Mouse (Mus musculus): ENCODE results near the gene Fbrsl1. TPM values are rescaled to one million over a fixed set of nuclear protein-coding genes. Genes with fewer than 3 reads are reported as not detected.
A peak's percentile ranks its signal among the peaks of the same experiment; 100 is the strongest.

Gene Fbrsl1
- polyA plus RNA-seq, 1 experiment from 2014 or later = 12.3 TPM

DNA sequence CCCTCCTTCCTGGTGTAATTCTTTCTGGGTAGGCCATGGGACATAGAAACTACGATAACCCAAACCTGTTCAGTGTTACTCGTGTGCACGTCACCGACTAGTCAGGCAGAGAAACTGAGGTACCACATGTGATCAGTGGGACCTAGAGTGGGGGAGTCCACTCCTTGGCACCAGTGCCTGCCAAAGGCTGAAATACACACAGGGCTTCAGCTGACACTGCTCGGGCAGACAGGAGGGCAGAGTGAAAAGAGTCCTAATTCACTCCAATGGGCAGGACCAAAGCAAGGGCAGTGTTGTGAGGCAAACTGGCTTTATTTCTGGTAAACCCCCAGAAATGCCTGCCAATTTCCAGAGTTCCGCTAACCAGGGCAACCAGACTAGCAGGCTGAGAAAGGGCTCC, 26.9 kb downstream of the Fbrsl1 start:
- no peaks in the 10 kb centered on the region for H3K9me3 ChIP-seq (replicated peaks; ENCODE audit: control insufficient read depth, low read length, poor library complexity, severe bottlenecking)
- H3K4me3 ChIP-seq (ENCODE audit: low read depth, low read length) = no peak overlapping the region
- no peak for ATAC-seq
- H3K9ac ChIP-seq (ENCODE audit: low read depth, low read length) = no peak overlapping the region
- H3K27ac ChIP-seq (ENCODE audit: low read length) = no peak overlapping the region
- H3K36me3 ChIP-seq (ENCODE audit: control insufficient read depth, insufficient read depth, low read length) = no peaks in the 10 kb centered on the region
- 87% methylated on average over 6 of the region's 6 CpGs for WGBS
- no peaks in the 10 kb centered on the region for H3K27me3 ChIP-seq (ENCODE audit: control insufficient read depth, insufficient read depth, low read depth, low read length)
- H3K4me1 ChIP-seq (ENCODE audit: control insufficient read depth, insufficient read depth, low read length) = peaks cover 18% of the 10 kb centered on the region
- H3K4me2 ChIP-seq (ENCODE audit: low read length) = no peak overlapping the region

DNA sequence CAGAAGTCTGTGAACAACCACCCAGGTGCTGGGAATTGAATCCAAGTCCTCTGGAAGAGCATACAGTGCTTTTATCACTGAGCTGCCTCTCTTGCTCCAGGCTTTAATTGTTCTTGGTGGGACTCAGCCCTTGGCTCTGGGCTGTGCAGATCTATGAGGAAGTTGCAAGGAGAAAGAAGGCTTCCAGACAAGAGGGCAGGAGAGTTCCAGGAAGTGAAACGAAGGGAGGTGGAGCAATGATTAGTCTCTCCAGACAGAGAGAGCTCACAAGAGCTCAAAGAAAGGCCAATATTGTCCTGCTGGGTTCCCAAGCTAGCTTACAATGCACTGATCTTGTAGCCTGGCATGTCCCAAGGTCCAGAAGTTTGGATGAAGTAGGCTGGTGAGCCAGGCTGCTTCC, 27.4 kb downstream of the Fbrsl1 start:
- no peak for ATAC-seq

DNA sequence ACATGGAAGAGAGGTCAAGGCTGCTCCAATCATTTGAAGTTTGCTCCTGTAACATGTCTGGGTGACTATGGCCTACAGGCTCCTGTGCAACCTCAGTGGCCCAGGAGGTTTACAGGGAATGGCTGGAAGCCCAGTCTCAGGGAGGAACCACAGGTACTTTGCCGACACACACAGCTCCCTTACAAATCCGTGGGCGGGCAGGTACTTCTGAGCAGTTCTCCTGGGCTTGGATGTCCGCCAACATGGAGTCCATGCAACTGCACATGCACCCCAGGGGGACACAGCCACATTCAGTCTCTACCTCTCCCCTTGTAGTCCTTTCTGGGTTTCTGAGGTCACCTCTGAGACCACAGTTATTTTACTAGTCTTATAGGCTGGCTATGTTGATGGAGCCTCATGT, 28.1 kb downstream of the Fbrsl1 start:
- Histone ChIP-seq H3K27me3 (ENCODE audit: control insufficient read depth, insufficient read depth, low read depth, low read length) (no peaks in the 10 kb centered on the region), H3K36me3 (ENCODE audit: control insufficient read depth, insufficient read depth, low read length) (no peaks in the 10 kb centered on the region), H3K4me2 (ENCODE audit: low read length) (no peak overlapping the region), H3K9me3 (replicated peaks; ENCODE audit: control insufficient read depth, low read length, poor library complexity, severe bottlenecking) (no peaks in the 10 kb centered on the region), H3K4me3 (ENCODE audit: low read depth, low read length) (no peak overlapping the region), H3K27ac (ENCODE audit: low read length) (no peak overlapping the region), H3K9ac (ENCODE audit: low read depth, low read length) (no peak overlapping the region), H3K4me1 (ENCODE audit: control insufficient read depth, insufficient read depth, low read length) (peaks cover 24% of the 10 kb centered on the region)
- no peak for ATAC-seq
- WGBS = 97% methylated on average over 4 of the region's 4 CpGs

More for the DNA sequence above, 27.4 kb downstream of the Fbrsl1 start:
- 83% methylated on average over 1 of the region's 1 CpGs for WGBS
- no peak overlapping the region for H3K27ac ChIP-seq (ENCODE audit: low read length)
- no peaks in the 10 kb centered on the region for H3K36me3 ChIP-seq (ENCODE audit: control insufficient read depth, insufficient read depth, low read length)
- H3K4me3 ChIP-seq (ENCODE audit: low read depth, low read length) = no peak overlapping the region
- peaks cover 22% of the 10 kb centered on the region for H3K4me1 ChIP-seq (ENCODE audit: control insufficient read depth, insufficient read depth, low read length)
- no peak overlapping the region for H3K4me2 ChIP-seq (ENCODE audit: low read length)
- H3K9ac ChIP-seq (ENCODE audit: low read depth, low read length) = no peak overlapping the region
- no peaks in the 10 kb centered on the region for H3K27me3 ChIP-seq (ENCODE audit: control insufficient read depth, insufficient read depth, low read depth, low read length)
- no peaks in the 10 kb centered on the region for H3K9me3 ChIP-seq (replicated peaks; ENCODE audit: control insufficient read depth, low read length, poor library complexity, severe bottlenecking)

DNA sequence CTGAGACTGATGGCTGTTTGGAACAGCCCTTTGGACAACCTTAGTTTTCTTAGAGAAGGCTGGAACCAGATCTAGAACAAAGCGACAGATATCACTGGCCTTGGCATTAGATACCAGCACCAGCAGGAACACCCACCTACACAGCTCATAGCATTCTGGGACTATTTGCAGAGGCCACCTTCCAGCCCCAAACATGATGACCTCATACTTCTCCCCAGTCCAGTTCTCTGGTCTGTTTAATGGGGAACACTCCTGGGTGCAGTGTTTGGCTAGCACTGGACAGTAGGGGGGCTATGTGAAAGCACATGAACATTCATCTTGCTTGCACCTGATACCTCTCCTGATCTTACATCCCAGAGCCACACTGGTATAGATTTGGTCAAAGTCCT, 29.8 kb downstream of the Fbrsl1 start:
- Histone ChIP-seq H3K4me3 (ENCODE audit: low read depth, low read length) (no peak overlapping the region), H3K4me2 (ENCODE audit: low read length) (no peak overlapping the region), H3K27ac (ENCODE audit: low read length) (no peak overlapping the region), H3K4me1 (ENCODE audit: control insufficient read depth, insufficient read depth, low read length) (peaks cover 24% of the 10 kb centered on the region), H3K9ac (ENCODE audit: low read depth, low read length) (no peak overlapping the region), H3K9me3 (replicated peaks; ENCODE audit: control insufficient read depth, low read length, poor library complexity, severe bottlenecking) (no peaks in the 10 kb centered on the region), H3K27me3 (ENCODE audit: control insufficient read depth, insufficient read depth, low read depth, low read length) (no peaks in the 10 kb centered on the region), H3K36me3 (ENCODE audit: control insufficient read depth, insufficient read depth, low read length) (no peaks in the 10 kb centered on the region)
- 92% methylated on average over 1 of the region's 1 CpGs for WGBS
- no peak for ATAC-seq

DNA sequence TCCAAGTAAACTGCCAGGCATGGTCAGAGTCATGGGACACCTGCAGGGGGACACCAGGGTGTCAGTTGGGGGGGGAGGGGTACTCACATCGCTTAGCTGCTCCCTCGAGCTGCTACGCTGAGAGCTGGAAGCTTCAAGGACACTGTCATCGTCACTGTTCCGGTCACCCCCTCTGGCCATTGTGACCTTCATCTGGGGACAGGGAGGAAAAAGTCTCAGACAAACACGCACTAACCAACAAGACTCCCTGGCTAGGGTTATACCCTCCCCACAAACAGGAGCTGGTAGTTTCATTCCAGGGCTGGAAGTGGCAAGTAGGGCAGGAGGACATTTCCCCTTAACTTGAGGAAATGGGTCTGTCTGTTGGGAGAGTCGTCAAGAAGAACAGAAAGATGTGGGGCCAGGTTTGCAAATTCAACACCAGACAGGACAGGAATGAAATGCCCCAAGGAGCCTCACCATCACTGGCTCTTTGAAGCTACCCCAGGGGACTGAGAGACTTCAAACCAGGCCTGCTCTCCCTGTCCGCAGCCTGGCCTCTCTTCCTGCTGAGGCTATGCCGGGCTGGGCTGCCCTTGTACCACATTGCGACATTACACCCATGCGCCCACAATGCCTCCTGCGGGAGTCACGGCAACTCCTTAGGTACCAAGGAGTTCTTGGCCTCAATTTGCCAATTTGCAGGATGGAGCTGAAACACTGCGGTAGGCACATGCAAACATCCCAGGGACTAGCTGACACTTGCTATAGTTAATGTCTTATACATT, 30.4 kb downstream of the Fbrsl1 start:
- Histone ChIP-seq H3K27me3 (ENCODE audit: control insufficient read depth, insufficient read depth, low read depth, low read length) (no peaks in the 10 kb centered on the region), H3K9me3 (replicated peaks; ENCODE audit: control insufficient read depth, low read length, poor library complexity, severe bottlenecking) (no peaks in the 10 kb centered on the region), H3K9ac (ENCODE audit: low read depth, low read length) (no peak overlapping the region), H3K4me2 (ENCODE audit: low read length) (no peak overlapping the region), H3K27ac (ENCODE audit: low read length) (no peak overlapping the region), H3K4me1 (ENCODE audit: control insufficient read depth, insufficient read depth, low read length) (peaks cover 24% of the 10 kb centered on the region), H3K36me3 (ENCODE audit: control insufficient read depth, insufficient read depth, low read length) (no peaks in the 10 kb centered on the region), H3K4me3 (ENCODE audit: low read depth, low read length) (no peak overlapping the region)
- WGBS = 45% methylated on average over 14 of the region's 14 CpGs
- no peak for ATAC-seq

DNA sequence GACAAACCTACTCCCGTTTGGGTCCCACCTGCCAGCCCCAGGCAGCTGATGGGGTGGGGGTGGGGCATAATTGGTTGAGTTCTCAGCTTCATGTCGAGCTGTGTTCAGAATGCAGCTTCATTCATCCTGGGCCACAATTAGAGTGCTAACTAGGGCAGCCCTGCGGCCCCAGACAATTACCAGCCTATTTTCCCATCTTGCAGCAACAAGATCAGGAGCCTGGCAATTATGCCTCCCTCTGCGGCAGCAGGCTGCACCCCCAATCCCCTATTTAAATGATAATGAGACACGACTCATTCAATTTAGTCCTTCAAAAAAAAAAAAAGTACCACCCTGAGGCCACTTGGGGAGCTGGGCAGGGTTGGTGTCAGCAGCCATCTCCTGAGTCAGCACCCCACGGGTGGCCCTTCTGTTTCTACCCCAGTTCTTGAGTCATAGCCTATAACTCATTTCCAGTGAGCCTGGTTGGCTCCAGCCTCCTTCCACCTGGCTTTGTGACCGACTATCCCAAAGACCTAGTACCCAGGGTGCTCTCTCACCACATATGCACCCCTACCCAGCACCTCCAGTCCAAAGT, 31.4 kb downstream of the Fbrsl1 start:
- H3K9ac ChIP-seq (ENCODE audit: low read depth, low read length) = no peak overlapping the region
- H3K4me3 ChIP-seq (ENCODE audit: low read depth, low read length) = no peak overlapping the region
- no peak overlapping the region for H3K4me2 ChIP-seq (ENCODE audit: low read length)
- no peaks in the 10 kb centered on the region for H3K27me3 ChIP-seq (ENCODE audit: control insufficient read depth, insufficient read depth, low read depth, low read length)
- ATAC-seq = peak; percentile 84
- no peaks in the 10 kb centered on the region for H3K36me3 ChIP-seq (ENCODE audit: control insufficient read depth, insufficient read depth, low read length)
- no peaks in the 10 kb centered on the region for H3K9me3 ChIP-seq (replicated peaks; ENCODE audit: control insufficient read depth, low read length, poor library complexity, severe bottlenecking)
- peaks cover 24% of the 10 kb centered on the region for H3K4me1 ChIP-seq (ENCODE audit: control insufficient read depth, insufficient read depth, low read length)
- peak overlapping the region; percentile 71 for H3K27ac ChIP-seq (ENCODE audit: low read length)
- WGBS = 4% methylated on average over 7 of the region's 7 CpGs

DNA sequence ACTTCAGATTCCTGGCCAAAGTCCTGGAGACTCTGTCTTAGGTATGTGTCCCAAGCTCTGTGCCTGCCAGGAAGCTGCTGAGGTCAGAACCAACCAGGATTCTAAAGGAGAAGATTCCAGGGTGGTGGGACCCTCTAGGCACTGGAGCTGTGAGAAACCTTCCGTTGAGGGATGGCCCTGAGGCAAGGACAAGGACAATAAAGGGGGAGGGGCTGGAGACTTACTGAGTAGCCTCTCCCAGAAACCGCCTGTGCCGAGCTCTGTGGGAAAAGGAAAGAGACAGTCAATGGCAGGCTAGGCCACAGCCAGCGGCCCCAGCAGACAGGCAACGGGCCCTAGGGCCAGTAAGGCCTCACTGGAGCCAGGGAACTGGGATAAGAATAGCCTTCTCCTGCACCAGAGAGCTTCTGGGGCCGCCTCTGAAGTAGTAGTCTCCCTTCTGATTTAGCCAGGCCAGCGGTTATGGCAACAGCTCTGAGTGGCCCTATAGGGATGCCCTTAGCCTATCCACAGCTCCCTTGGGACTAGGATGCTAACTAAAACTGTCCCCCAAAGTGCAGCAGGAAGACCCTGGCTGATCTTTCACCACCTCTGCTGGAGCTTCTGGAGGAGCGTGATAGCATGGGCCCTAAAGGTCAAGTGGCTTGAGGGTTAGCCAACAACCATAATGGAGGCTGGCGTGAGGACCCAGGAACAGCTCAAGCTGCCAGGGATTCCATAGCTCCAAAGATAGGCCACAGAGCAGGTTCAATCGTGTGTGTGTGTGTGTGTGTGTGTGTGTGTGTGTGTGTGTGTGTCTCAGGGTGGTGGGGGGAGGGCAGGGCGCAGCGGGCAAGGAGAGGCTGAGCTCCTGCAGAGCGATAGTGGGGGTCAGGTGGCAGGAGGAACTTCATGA, 32.2 kb downstream of the Fbrsl1 start:
- no peaks in the 10 kb centered on the region for H3K36me3 ChIP-seq (ENCODE audit: control insufficient read depth, insufficient read depth, low read length)
- no peaks in the 10 kb centered on the region for H3K9me3 ChIP-seq (replicated peaks; ENCODE audit: control insufficient read depth, low read length, poor library complexity, severe bottlenecking)
- no peak overlapping the region for H3K4me3 ChIP-seq (ENCODE audit: low read depth, low read length)
- H3K27me3 ChIP-seq (ENCODE audit: control insufficient read depth, insufficient read depth, low read depth, low read length) = no peaks in the 10 kb centered on the region
- WGBS = 30% methylated on average over 13 of the region's 13 CpGs
- ATAC-seq = no peak
- no peak overlapping the region for H3K4me2 ChIP-seq (ENCODE audit: low read length)
- H3K9ac ChIP-seq (ENCODE audit: low read depth, low read length) = 0 out of 2 replicates have a peak overlapping the region, but pooled peaks have one; percentile 49
- H3K27ac ChIP-seq (ENCODE audit: low read length) = peak overlapping the region; percentile 71
- H3K4me1 ChIP-seq (ENCODE audit: control insufficient read depth, insufficient read depth, low read length) = peaks cover 24% of the 10 kb centered on the region

DNA sequence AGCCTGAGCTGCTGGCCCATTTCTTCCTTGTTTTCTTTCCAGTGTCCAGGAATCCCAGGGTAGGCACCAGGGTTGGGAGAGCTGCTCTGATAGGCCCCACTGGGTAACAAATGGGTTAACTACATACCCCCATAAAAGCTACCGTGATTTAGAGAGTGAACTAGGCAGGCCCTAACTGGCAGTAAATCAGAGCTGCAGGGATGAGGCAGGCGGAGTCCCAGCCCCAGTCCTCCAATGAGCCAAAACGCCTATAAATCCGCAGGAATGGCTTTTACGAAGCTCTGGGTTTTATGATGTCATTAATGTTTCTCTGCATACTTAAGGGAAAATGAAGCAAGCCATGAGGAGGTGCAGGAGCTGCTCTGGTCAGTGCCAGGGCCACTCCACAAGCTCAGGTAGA, 33.3 kb downstream of the Fbrsl1 start:
- Histone ChIP-seq H3K9me3 (replicated peaks; ENCODE audit: control insufficient read depth, low read length, poor library complexity, severe bottlenecking) (no peaks in the 10 kb centered on the region), H3K4me3 (ENCODE audit: low read depth, low read length) (no peak overlapping the region), H3K27me3 (ENCODE audit: control insufficient read depth, insufficient read depth, low read depth, low read length) (no peaks in the 10 kb centered on the region), H3K4me2 (ENCODE audit: low read length) (no peak overlapping the region), H3K36me3 (ENCODE audit: control insufficient read depth, insufficient read depth, low read length) (no peaks in the 10 kb centered on the region), H3K27ac (ENCODE audit: low read length) (no peak overlapping the region), H3K9ac (ENCODE audit: low read depth, low read length) (no peak overlapping the region), H3K4me1 (ENCODE audit: control insufficient read depth, insufficient read depth, low read length) (peaks cover 24% of the 10 kb centered on the region)
- 74% methylated on average over 5 of the region's 5 CpGs for WGBS
- ATAC-seq = no peak

DNA sequence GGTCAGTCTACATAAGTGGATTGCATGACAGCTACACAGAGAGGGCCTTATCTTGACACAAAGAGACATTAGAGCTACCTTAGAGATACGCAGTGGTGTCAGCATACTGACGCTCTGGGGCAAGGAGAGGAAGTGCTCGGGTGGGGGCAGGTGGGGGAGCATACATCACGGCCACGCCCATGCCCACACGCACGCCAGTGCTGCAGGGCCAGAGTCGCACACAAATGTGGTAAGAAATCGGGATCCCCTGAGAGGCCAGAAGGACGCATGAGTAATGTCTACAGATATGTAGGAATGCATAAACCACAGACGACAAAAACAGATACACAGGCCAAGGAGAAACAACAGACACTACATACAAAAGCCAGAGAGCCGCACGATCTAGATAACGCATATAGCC, 35.3 kb downstream of the Fbrsl1 start:
- ATAC-seq = no peak
- no peaks in the 10 kb centered on the region for H3K36me3 ChIP-seq (ENCODE audit: control insufficient read depth, insufficient read depth, low read length)
- no peak overlapping the region for H3K4me3 ChIP-seq (ENCODE audit: low read depth, low read length)
- H3K9ac ChIP-seq (ENCODE audit: low read depth, low read length) = no peak overlapping the region
- 89% methylated on average over 14 of the region's 14 CpGs for WGBS
- H3K4me1 ChIP-seq (ENCODE audit: control insufficient read depth, insufficient read depth, low read length) = peaks cover 21% of the 10 kb centered on the region
- H3K27ac ChIP-seq (ENCODE audit: low read length) = no peak overlapping the region
- H3K27me3 ChIP-seq (ENCODE audit: control insufficient read depth, insufficient read depth, low read depth, low read length) = no peaks in the 10 kb centered on the region
- no peaks in the 10 kb centered on the region for H3K9me3 ChIP-seq (replicated peaks; ENCODE audit: control insufficient read depth, low read length, poor library complexity, severe bottlenecking)
- no peak overlapping the region for H3K4me2 ChIP-seq (ENCODE audit: low read length)
